13 mouse cellular contexts compared by ENCODE assay signal in genomic region chr11:21061431-21061830, GRCm38 (mm10). TPM values are rescaled to one million over a fixed set of nuclear protein-coding genes. Genes with fewer than 3 reads are reported as not detected.
DNase-seq lines count a peak whose midpoint lies in the region; ATAC-seq lines count a peak whose summit lies in the region.
"Had no signal": no experiment of that assay in that cellular context is flagged by ENCODE, and none has a peak within 500 bp of the region (broad histone marks: within the 10 kb centered on the region; RNA-seq: fewer than 3 reads in every experiment).

No protein-coding gene starts in this region.

- H3K27me3 ChIP-seq in heart, embryonic 11.5 days (ENCODE audit: control insufficient read depth, insufficient read depth, low read length) = no peaks in the 10 kb centered on the region
- H3K27me3 ChIP-seq in lung, embryonic 16.5 days (ENCODE audit: control insufficient read depth, insufficient read depth, low read depth, low read length) = no peaks in the 10 kb centered on the region
- H3K27me3 ChIP-seq in forebrain, embryonic 10.5 days (ENCODE audit: poor library complexity, severe bottlenecking) = no peaks in the 10 kb centered on the region
- H3K27me3 ChIP-seq: embryonic facial prominence, embryonic 12.5 days; hindbrain, embryonic 12.5 days; liver, embryonic 12.5 days; neural tube, embryonic 12.5 days had no signal

- H3K36me3 ChIP-seq in heart, embryonic 11.5 days (ENCODE audit: control insufficient read depth, insufficient read depth, low read length) = no peaks in the 10 kb centered on the region
- H3K36me3 ChIP-seq in lung, embryonic 16.5 days (ENCODE audit: control insufficient read depth, insufficient read depth, low read length) = no peaks in the 10 kb centered on the region
- no peaks in the 10 kb centered on the region for H3K36me3 ChIP-seq in forebrain, embryonic 10.5 days (replicated peaks)
- H3K36me3 ChIP-seq: embryonic facial prominence, embryonic 12.5 days; hindbrain, embryonic 12.5 days; liver, embryonic 12.5 days; neural tube, embryonic 12.5 days had no signal

- no peak overlapping the region for H3K4me3 ChIP-seq in heart, embryonic 11.5 days (ENCODE audit: low read depth, low read length)
- H3K4me3 ChIP-seq in lung, embryonic 16.5 days (ENCODE audit: low read length) = no peak overlapping the region
- no peak overlapping the region for H3K4me3 ChIP-seq in forebrain, embryonic 10.5 days
- H3K4me3 ChIP-seq: embryonic facial prominence, embryonic 12.5 days; hindbrain, embryonic 12.5 days; liver, embryonic 12.5 days; neural tube, embryonic 12.5 days had no signal

- H3K9me3 ChIP-seq in heart, embryonic 11.5 days (replicated peaks; ENCODE audit: control insufficient read depth, low read length) = no peaks in the 10 kb centered on the region
- no peaks in the 10 kb centered on the region for H3K9me3 ChIP-seq in lung, embryonic 16.5 days (ENCODE audit: control insufficient read depth, low read length)
- no peaks in the 10 kb centered on the region for H3K9me3 ChIP-seq in forebrain, embryonic 10.5 days
- H3K9me3 ChIP-seq: embryonic facial prominence, embryonic 12.5 days; hindbrain, embryonic 12.5 days; liver, embryonic 12.5 days; neural tube, embryonic 12.5 days had no signal

- H3K4me2 ChIP-seq in heart, embryonic 11.5 days = no peak overlapping the region
- H3K4me2 ChIP-seq in lung, embryonic 16.5 days (ENCODE audit: low read depth, low read length) = no peak overlapping the region
- H3K4me2 ChIP-seq: embryonic facial prominence, embryonic 12.5 days; hindbrain, embryonic 12.5 days; liver, embryonic 12.5 days; midbrain, embryonic 11.5 days; neural tube, embryonic 12.5 days had no signal

- WGBS in heart, embryonic 11.5 days (ENCODE audit: insufficient replicate concordance) = 63% methylated on average over 8 of the region's 8 CpGs
- WGBS in lung, embryonic 16.5 days = 61% methylated on average over 8 of the region's 8 CpGs
- 91% methylated on average over 8 of the region's 8 CpGs for WGBS in forebrain, embryonic 10.5 days

- DNase-seq in cerebellum, postnatal 14 days = peak; percentile 30 to 65
- no peak for DNase-seq in cerebellum, adult 9-10 months
- DNase-seq in kidney, adult 18-20 months = peak; percentile 20
- DNase-seq in kidney, postnatal 4 days = no peak
- DNase-seq in thymus, adult 18-20 months = no peak
- DNase-seq in forebrain, embryonic 10.5 days (ENCODE audit: extremely low spot score, low spot score) = no peak

- ATAC-seq in heart, embryonic 11.5 days (replicated peaks; ENCODE audit: insufficient number of reproducible peaks, low FRiP score, low TSS enrichment) = no peak
- peak; percentile 82 for ATAC-seq in lung, embryonic 16.5 days (ENCODE audit: low read depth)
- ATAC-seq: liver, embryonic 12.5 days had no signal

- H3K4me1 ChIP-seq in heart, embryonic 11.5 days (ENCODE audit: control insufficient read depth, insufficient read depth, low read length) = 0 out of 2 replicates have a peak, but pooled peaks cover 4% of the 10 kb centered on the region
- H3K4me1 ChIP-seq in lung, embryonic 16.5 days (replicated peaks; ENCODE audit: control insufficient read depth, insufficient read depth, low read length) = peaks cover 4% of the 10 kb centered on the region
- peaks cover 6% of the 10 kb centered on the region for H3K4me1 ChIP-seq in forebrain, embryonic 10.5 days
- H3K4me1 ChIP-seq: embryonic facial prominence, embryonic 12.5 days; hindbrain, embryonic 12.5 days; neural tube, embryonic 12.5 days had no signal

- H3K27ac ChIP-seq in heart, embryonic 11.5 days (ENCODE audit: low read depth, low read length) = peak overlapping the region; percentile 57; the same call in 1 of the 2 replicates
- peak overlapping the region; percentile 5; the same call in 1 of the 2 replicates for H3K27ac ChIP-seq in lung, embryonic 16.5 days (ENCODE audit: low read length)
- H3K27ac ChIP-seq in forebrain, embryonic 10.5 days = no peak overlapping the region
- H3K27ac ChIP-seq: embryonic facial prominence, embryonic 12.5 days; hindbrain, embryonic 12.5 days; liver, embryonic 12.5 days; neural tube, embryonic 12.5 days had no signal

- no peak overlapping the region for H3K9ac ChIP-seq in heart, embryonic 11.5 days (ENCODE audit: low read depth, low read length)
- H3K9ac ChIP-seq in lung, embryonic 16.5 days (ENCODE audit: low read length) = no peak overlapping the region
- H3K9ac ChIP-seq: embryonic facial prominence, embryonic 12.5 days; hindbrain, embryonic 12.5 days; liver, embryonic 12.5 days; neural tube, embryonic 12.5 days had no signal

RNA-seq across cellular contexts. Expression of gene Peli1, which starts 29.7 kb away (rescaled TPM):
- polyA plus RNA-seq in heart, embryonic 11.5 days (2014; fragmentation: Nextera tagmentation; extraction: Ambion mirVana) = 30.4 and 31.9 TPM in 2 replicates
- polyA plus RNA-seq in lung, embryonic 16.5 days (2015; fragmentation: Nextera tagmentation; extraction: Ambion mirVana) = 47.9 and 49.4 TPM in 2 replicates
- 53.2 and 59.5 TPM in 2 replicates for polyA plus RNA-seq in forebrain, embryonic 10.5 days (2016; fragmentation: Nextera tagmentation; extraction: Ambion mirVana)

Comparison
In these comparisons a context has a peak if more than half of its experiments do, and no peak if none do; other contexts are left out.
1. DNase-seq: peak in cerebellum, postnatal 14 days (2 of 2) and kidney, adult 18-20 months (single experiment); none in cerebellum, adult 9-10 months (single experiment), kidney, postnatal 4 days (0 of 2), thymus, adult 18-20 months (0 of 2) and forebrain, embryonic 10.5 days (single experiment).